Mouse (Mus musculus) testis, postnatal 10 days (tissue): Measurements from ENCODE around the gene Klk15.
"Not testable (repeated sequence)": the region's sequence is repeated elsewhere in the genome, so short reads cannot be mapped to it uniquely, and the experiment has no call there.

Experiments used
- DNase-seq: peaks from one replicate; pipeline ENCODE4 v3.0.0; 2021; ENCODE audit warnings: low spot score

Gene Klk15

DNA sequence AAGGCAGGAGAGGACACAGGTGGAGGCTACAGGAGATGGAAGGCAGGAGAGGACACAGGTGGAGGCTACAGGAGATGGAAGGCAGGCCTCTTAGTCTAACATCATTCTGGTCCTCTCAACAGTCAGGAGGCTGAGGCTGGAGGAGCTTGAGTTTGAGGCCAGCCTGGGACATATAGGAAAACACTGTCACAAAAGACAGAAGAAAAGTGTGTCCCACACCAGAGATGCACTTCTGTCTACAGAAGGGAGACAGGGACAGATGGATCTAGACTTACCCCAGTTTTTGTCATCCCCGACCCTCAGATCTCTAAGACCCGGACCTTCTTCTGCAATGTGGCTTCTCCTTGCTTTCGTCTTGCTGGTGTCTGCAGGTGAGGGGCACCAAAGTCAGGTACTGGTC lies at the start of gene Klk15:
TSS of gene Klk15 (plus strand) at position 301 of the 400 bp plus-strand sequence.
- no peak for DNase-seq

DNA sequence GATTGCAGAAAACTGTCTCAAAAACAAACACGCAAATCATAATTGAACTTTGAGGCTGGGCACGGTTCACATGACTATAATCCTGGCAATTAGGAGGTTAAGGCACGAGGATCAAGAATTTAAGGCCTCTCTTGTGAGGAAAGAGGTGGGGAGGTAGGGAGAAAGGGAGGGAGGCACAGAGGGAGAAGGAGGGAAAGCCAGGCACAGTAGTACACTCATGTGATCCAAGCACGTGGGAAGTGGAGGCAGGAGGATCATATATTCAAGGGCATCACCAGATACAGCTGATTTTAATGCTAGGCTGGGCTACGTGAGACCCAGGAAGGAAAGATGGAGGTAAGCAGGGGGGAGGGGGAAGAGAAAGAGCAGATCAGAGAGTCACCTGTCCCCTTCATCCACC lies 42.2 kb upstream of the Klk15 start:
- DNase-seq: no peak

DNA sequence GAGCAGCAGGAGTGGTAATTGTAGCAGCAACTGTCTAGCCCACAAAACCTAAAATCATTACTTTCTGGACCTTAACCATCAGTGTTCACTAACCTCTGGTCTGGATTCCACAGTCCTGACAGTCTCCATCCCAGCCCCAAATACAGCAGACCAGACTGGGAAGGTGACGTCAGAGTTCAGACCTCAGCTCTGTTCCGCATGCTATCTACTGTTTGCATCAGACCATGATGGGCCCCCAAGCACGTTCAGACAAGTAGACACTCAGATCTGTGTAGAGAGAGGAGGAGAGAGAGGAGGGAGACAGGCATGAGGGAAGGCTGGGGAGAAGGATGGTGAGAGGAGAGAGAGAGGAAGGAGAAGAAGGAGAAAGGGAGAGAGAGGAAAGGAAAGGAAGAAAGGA lies 41.8 kb upstream of the Klk15 start:
- DNase-seq: peak; percentile 33

DNA sequence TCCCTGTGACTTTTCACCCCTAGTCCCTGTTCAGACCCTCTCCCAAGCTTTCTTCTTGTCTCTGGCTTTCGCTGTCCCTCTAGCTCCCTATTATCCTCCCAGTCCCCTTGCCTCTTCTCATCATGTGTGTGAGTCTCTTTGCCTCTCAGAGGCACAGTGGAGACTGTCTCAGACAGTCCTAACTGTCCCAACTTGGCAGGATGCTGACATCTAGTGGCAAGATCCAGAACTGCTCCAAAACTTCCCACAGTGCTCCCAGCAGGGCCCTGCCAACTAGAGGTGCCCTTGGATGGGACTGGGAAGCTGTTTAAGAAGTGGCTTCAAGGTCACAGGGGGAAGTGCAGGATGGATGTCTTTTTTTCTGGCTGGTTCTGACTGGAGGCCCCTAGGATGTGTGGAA lies 38.7 kb upstream of the Klk15 start:
- peak; percentile 89 for DNase-seq

DNA sequence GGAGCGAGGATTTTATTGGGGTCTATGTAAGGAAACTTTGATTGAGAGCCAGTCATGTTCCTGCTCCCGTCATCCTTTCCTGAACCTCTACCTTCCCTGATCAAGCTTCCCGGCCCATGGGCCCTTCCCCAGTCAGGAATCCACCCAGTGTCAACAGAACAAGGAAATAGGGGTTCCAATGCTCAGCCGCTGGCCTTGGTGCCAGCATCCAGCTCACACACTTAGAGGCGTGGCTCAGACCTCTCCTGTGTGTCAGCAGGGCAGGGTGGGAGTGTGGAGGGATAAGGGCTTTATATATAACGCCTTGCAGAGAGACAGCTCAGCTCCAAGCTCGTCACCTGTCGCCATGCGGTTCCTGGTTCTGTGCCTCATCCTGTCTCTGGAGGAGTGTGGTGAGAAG lies 18.7 kb upstream of the Klk15 start:
- DNase-seq: no peak

DNA sequence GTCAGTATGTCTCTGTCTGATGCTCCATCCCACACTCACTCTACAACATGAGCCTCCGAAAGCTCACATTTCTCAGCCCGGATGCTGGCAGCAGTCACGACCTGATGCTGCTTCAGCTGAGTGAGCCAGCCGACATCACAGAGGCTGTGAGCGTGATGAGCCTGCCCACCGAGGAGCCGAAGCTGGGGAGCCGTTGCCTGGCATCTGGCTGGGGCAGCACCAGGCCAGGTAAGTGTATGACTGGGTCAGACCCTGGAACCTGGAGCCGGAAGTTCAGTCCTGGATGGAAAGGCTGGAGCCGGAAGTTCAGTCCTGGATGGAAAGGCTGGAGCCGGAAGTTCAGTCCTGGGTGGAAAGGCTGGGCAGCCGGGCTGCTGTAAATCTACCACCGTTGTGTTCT lies 15.1 kb upstream of the Klk15 start:
- DNase-seq: peak; percentile 30

DNA sequence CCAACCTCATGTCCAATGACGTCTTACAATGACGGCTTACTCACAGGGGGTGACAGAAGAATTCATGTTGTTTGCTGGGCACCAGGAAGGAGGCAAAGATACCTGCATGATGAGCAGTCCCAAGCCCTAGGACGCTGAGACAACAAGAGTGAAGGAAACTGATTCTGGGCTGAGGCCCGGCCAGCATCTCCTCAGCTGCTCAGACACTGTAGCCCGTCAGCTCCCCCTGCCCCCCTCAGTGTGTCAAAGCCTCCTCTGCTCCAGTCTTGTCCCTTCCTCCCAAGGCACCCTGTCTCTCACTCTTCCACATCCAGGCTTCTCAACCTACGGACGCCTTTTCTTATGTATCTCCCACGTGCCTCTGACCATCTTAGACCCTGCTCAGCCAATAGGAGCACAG lies 14.7 kb upstream of the Klk15 start:
- peak; percentile 37 for DNase-seq

DNA sequence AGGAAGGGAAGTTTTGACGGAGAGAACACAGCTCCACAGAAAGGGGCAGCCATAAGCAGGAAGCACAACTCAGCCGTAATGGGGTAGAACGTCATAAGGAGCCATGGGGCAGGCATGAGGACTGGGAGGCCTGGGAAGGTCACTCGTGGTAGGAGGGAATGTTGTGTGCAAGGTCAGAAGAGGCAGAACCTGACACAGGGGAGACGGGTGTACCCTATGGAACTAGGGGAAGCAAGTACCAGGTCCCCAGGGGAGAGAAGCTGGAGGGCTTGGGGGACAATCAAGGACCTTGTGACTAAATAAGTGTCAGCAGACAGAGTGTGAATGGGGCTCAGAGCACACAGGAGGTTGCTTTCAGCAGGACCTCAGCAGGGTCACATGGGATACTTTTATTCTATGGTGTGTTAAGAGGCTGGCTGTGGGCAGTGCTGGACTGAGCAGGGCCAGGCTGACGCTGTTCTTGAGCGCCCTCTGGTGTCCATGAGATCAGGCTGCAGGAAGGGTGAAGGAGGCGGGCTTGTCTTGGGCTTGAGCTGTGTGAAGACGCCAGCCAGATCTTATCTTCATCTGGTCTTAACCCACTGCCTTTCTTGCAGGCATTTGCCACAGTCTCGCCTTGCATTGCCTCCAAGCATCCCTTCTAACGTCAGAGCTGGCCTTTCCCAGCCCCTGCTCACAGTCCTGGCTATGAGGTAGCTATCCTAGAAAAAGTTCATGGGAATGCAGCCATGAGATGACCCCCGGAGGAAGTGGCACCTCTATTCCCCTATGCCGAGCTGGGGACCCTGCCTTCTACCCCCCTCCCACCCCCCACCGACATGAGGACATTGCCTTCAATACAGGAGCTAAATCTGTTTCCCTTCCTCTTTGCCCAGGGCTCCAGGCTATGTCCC lies 13.7 kb upstream of the Klk15 start:
- DNase-seq: peak; percentile 81

DNA sequence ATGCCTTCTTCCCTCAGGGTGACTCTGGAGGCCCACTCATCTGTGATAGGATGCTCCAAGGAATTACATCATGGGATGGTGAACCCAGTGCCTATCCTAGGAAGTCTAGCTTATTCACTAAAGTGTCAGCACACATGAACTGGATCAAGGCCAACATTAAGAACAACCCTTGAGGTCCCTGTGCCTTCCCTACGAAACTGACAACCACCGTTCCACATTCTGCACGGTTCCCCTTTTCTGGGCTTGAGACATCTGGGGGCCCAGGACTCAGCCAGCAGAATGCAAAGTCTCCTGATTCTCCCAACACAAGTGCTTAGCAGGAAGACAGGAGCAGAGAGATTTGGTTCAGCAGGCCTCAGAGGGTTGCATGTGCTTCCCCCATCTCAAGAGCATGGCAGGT lies 13.0 kb upstream of the Klk15 start:
- no peak for DNase-seq

DNA sequence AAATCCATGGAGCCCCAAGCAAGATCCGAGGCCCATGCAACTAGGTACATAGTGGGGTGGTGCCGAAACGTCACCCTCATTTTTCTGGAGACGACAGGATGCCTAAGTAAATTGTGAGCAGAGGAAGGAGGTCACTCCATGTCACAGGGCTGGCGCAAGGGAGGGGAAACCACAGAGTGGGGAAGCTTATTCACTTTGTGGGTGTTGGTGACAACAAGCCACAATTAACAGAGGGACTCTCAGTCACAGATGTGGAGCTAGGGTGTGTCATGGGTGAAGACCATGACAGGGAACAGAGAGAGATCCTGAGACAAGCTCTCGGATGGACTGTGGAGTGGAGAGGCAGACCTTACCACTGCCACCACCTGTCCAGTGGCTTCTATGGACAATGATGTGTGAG lies 12.5 kb upstream of the Klk15 start:
- DNase-seq: peak; percentile 31

DNA sequence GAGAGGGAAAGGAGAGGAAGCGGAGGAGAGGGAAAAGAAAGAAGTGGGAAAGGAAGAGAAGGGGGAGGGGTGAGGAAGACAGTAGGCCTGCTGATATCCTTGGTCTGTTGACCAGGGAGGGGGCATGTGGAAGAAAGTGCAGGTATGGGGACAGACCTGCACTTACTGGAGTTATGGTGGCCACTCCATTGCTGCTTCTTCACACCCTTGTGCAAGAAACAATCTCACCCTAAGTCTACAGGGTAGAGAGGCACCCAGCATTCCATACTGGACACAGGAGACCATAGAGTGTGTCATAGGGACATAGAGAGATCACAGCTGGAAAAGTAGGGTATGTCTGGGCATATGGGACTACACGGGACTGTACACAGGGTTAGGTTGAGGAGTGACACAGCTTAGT lies 11.6 kb upstream of the Klk15 start:
- no peak for DNase-seq

DNA sequence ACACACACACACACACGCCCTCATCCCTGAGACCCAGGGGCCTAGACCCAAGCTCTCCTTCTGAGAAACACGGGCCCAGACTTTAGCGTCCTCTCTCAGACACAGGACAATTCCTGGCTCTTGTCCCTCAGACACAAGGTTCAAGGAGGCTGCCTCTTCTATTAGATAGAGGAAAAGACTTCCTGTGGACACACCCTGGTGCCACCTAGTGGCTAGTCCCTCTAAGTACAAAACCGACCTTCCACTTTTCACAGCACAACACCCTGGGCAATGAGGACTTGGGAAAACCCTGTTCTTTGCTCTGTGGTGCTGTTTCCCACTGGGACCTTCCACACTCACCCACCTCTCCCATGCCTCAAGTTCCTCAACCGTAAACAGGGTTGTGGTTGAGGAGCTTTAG lies 7.6 kb upstream of the Klk15 start:
- DNase-seq: no peak

DNA sequence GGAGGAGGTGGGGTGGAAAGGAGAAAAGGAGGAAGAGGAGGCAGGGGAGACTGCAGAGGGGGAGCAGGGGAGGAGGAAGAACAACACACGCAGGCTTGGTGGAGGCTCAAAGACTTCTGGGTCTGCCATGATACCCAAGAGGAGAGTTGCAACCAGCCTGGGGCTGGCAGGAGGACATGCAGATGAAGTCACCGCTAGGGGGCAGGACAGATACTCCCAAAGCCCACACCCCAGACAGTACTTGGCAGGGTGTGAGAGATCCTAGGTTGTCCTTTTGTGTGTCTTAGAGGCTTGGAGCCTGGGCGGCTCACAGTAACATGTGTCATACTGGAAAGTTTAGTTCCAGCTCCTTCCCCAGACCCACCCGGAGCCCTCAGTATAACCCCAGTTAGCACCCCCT lies 5.0 kb upstream of the Klk15 start:
- peak; percentile 64 for DNase-seq

DNA sequence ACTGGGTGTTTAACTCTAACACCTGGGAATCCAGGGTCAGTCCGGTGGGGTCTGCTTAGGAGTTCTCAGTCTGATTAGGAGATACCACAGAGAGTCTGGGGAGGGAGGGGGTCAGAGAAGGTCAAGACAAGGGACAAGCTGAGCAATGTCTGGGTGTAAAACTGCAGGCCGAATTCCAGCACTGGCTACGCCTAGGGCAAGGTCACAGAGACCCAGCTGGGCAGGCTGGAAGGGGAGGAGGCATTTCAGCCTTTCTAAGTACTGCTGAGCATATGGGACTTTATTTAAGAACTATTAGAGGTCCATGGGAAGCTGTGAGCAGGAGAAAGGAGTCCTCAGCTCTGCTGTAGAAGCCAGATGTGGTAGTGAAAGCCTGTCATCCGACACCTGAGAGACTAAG lies 1.2 kb upstream of the Klk15 start:
- DNase-seq: no peak

DNA sequence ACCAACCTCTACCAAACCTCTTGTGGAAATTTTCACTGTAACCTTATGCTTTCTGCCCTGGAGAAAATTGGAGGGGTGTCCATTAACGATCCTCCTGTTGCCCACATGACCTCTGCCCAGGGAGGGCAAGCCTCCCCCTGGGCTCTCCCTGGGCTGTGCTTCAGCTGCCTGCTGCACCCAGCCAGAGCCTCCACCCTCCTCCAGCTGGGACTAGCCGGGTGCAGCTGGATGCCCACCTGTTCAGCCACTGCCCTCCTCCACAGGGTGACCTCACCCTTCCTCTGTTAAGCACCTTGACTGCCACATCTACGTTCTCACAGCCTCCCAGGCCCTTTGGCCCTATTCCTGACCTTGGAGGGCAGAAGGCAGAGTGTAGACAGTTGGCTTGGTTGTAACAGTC lies 1.2 kb downstream of the Klk15 start:
- DNase-seq: no peak

DNA sequence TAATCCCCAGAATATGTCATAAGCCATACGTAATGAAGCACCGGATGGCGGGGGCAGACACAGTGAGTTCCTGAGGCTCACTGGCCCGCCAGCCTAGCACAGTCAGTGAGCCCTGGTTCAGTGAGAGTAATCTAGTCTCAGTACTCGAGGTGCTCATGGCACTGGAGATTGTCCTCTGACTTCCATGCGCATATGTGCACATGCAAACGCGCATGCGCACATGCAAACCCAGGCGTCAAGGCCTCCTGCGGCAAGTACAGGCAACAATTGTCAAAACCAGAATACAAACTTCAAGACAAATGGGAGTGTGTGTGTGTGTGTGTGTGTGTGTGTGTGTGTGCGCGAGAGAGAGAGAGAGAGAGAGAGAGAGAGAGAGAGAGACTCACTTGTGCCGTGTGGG lies 3.0 kb downstream of the Klk15 start:
- no peak for DNase-seq

DNA sequence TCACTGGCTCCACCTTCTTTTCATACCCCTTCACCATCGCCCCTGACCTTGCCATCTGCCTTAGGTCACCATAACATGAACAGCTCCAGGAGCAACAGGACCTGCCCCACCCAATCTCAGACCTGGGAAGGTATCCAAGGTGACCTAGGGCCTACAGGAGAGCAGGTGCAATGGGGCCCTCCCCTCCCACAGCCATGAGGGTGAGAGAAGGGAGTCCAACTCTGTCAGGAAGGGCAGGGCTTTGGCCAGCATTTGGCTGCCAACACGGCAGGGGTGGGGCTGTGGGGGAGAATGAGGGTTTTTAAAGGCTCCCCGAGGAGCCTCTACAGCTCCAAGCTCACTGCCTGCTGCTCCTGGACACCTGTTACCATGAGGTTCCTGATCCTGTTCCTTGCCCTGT lies 8.8 kb downstream of the Klk15 start:
- DNase-seq: not testable (repeated sequence)

DNA sequence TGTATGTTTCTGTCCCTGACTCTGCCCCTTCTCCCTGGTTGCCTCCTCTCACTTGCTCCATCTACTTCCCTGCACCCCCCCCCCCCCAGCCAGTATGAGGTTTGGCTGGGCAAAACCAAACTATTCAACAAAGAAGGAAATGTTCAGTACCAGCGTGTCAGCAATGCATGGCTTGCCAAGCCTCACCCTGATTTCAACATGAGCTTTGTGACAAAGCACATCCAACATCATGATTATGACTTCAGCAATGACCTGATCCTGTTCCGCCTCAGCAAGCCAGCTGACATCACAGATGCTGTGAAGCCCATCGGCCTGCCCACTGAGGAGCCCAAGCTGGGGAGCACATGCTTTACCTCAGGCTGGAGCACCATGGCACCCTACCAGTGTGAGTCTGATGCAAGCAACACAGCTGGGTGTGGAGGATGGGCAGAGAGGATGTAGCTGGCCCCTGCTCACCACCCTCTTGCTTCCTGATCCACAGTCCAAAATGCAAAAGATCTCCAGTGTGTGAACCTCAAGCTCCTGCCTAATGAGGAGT lies 11.3 kb downstream of the Klk15 start:
- DNase-seq: no peak

DNA sequence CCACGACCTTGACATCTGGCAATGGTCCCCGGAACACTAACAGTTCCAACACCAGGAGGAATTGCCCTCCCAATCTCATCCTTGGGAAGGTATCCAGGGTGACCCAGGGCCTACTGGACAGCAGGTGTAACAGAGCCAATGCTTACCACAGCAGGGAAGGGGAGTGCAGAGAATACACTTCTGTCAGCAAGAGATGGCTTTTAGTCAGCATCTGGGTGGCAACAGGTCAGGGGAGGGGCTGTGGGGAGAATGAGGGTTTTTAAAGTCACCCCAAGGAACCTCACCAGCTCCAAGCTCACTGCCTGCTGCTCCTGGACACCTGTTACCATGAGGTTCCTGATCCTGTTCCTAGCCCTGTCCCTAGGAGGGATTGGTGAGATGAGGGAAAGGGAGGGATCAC lies 16.8 kb downstream of the Klk15 start, which contains the start of gene Klk1b8:
TSS of gene Klk1b8 (plus strand) at position 301 of the 400 bp plus-strand sequence.
- no peak for DNase-seq

DNA sequence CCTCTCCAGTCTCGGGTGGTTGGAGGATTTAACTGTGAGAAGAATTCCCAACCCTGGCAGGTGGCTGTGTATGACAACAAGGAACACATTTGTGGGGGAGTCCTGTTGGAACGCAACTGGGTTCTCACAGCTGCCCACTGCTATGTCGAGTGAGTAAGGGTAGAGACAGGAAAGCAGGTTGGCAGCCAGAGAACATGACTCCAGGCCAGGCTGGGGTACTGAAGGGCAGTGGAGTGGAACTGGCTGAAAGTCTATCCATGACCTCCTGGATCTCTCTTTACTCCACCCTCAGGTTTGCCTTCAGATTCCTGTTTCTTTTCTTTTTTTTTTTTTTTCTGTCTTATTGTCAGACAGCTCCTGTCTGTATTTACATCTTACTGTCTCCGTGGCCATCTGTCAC lies 19.2 kb downstream of the Klk15 start:
- DNase-seq: no peak

DNA sequence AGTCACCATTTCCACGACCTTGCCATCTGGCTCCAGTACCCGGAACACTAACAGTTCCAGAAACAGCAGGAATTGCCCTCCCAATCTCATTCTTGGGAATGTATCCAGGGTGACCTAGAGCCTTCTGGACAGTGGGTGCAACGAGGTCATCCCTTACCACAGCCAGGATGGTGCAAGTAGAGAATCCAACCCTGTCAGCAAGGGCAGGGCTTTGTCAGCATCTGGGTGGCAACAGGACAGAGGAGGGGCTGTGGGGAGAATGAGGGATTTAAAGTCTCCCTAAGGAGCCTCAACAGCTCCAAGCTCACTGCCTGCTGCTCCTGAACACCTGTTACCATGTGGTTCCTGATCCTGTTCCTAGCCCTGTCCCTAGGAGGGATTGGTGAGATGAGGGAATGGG lies 32.9 kb downstream of the Klk15 start, which contains the start of gene Klk1b1:
TSS of gene Klk1b1 (plus strand) at position 301 of the 400 bp plus-strand sequence.
- DNase-seq: no peak

DNA sequence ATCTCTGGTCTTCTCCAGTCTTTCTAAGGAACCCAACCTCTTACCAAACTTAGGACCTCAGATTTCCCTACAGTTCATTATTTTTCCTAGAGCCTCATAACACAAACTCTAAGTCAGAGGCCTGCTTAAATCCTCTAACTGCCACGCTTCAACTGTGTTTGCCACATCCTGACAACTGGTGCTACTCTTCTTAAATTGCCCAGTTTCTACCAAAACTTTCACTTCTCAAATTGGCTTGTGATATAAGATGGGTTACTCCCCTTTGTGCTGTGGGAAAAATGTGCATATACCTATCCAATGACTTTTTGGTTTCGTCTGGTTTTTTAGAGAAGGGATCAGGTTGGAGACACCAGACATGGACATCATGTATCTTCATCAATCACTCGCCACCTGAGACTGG lies 33.5 kb downstream of the Klk15 start:
- no peak for DNase-seq

DNA sequence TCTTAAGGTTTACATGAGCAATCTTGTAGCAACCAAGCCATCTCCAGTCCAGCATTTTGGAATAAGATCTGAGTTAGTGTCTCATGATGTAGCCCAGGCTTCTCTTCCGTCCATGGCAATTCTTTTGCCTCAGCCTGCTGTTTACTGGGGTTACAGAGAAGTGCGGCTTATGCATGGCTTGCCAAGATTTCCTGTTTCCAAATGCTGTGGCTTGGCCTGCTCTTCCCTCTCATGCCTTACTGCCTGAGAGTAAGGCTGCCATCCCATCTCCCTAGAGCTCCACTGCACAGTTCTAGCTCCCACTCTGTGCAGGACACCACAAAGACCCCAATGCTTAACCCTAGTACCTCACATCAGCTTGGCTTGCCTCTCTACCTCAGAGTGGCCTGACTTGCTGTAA lies 34.1 kb downstream of the Klk15 start:
- DNase-seq: no peak

DNA sequence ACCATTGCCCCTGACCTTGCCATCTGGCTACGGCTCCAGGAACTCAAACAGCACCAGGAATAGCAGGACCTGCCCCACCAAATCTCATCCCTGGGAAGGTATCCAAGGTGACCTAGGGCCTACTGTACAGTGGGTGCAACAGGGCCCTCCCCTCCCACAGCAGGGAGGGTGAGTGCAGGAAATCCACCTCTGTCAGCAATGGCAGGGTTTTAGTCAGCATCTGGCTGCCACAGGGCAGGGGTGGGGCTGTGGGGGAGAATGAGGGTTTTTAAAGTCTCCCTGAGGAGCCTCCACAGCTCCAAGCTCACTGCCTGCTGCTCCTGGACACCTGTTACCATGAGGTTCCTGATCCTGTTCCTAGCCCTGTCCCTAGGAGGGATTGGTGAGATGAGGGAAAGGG lies 42.2 kb downstream of the Klk15 start, which contains the start of gene Klk1b9:
TSS of gene Klk1b9 (plus strand) at position 301 of the 400 bp plus-strand sequence.
- not testable (repeated sequence) for DNase-seq
